Mouse (Mus musculus) activated CD4-positive, CD25-positive, alpha-beta regulatory T cell, adult 4 months (primary cell): ENCODE measurements around the gene Sema4g. TPM values are rescaled to one million over a fixed set of nuclear protein-coding genes. Genes with fewer than 3 reads are reported as not detected.

ENCODE experiments used
- polyA plus RNA-seq, 2 experiments: library from polyadenylated mRNA; unstranded; fragments of 100-300 nt; shearing (Covaris generic); gene quantifications; one replicate each; pipeline ENCODE4 v1.2.1; 2017

Gene Sema4g
- polyA plus RNA-seq, 2 experiments from 2014 or later, result 0.24 TPM; not detected in 1

Other genes with a start within 250 kb of the Sema4g start
- gene Pax2, start 233.1 kb upstream of the Sema4g start, polyA plus RNA-seq, result not detected
- gene Slf2, start 58.0 kb upstream of the Sema4g start, polyA plus RNA-seq, result 10 to 100 TPM; 19.6 to 23.0 TPM
- gene Twnk, start 16.6 kb downstream of the Sema4g start, polyA plus RNA-seq, result 1 to 10 TPM; 4.2 to 9.3 TPM
- 10 to 100 TPM; 67.8 to 71.3 TPM for gene Mrpl43, start 17.3 kb downstream of the Sema4g start, polyA plus RNA-seq
- gene Lzts2, start 25.3 kb downstream of the Sema4g start, polyA plus RNA-seq, result 1 to 10 TPM in 1 of 2 experiments, under 1 TPM in 1; 0.78 to 1.8 TPM
- under 1 TPM in 1 of 2 experiments, not detected in 1; 0.32 TPM for gene Pdzd7, start 56.6 kb downstream of the Sema4g start, polyA plus RNA-seq
- 10 to 100 TPM; 84.1 to 92.7 TPM for gene Sfxn3, start 58.4 kb downstream of the Sema4g start, polyA plus RNA-seq
- under 1 TPM; 0.47 to 0.48 TPM for gene Kazald1, start 86.1 kb downstream of the Sema4g start, polyA plus RNA-seq
- not detected for gene Tlx1, start 161.6 kb downstream of the Sema4g start, polyA plus RNA-seq
- not detected for gene Lbx1, start 246.7 kb downstream of the Sema4g start, polyA plus RNA-seq